Mouse (Mus musculus) ES-Bruce4 (cell line): ENCODE data around the gene Spef1.

Experiments used
- CTCF ChIP-seq: IDR thresholded peaks from one replicate; pipeline ENCODE4 v1.8.1; 2011; ENCODE audit warnings: low read depth, low read length
- POLR2A ChIP-seq: IDR thresholded peaks from one replicate; pipeline ENCODE4 v1.8.1; 2011; ENCODE audit warnings: low read length; ENCODE audit not compliant: insufficient read depth

GRCm38 (mm10) chr2:131152166-131152730 is 34.8 kb downstream of the Spef1 start:
- no peak for TF ChIP-seq POLR2A
- no peak for TF ChIP-seq CTCF
